Comparison of ENCODE assay signal across 24 mouse cellular contexts in genomic region chr4:148639455-148639854, GRCm38 (mm10). TPM values are rescaled to one million over a fixed set of nuclear protein-coding genes. Genes with fewer than 3 reads are reported as not detected.
A peak's percentile ranks its signal among the peaks of the same experiment; 100 is the strongest.
DNase-seq lines count a peak whose midpoint lies in the region; ATAC-seq and TF ChIP-seq lines count a peak whose summit lies in the region.
"Had no signal": no experiment of that assay in that cellular context is flagged by ENCODE, and none has a peak within 500 bp of the region (broad histone marks: within the 10 kb centered on the region; RNA-seq: fewer than 3 reads in every experiment).

No protein-coding gene starts in this region.

- WGBS in stomach, embryonic 15.5 days: 70% methylated on average over 2 of the region's 2 CpGs
- WGBS in stomach, postnatal 0 days: 74% methylated on average over 2 of the region's 2 CpGs
- 41% methylated on average over 2 of the region's 2 CpGs for WGBS in intestine, postnatal 0 days
- 32% methylated on average over 2 of the region's 2 CpGs for WGBS in small intestine, adult 2 months

- H3K9me3 ChIP-seq in stomach, embryonic 15.5 days: no peaks in the 10 kb centered on the region
- no peaks in the 10 kb centered on the region for H3K9me3 ChIP-seq in stomach, postnatal 0 days (ENCODE audit: control insufficient read depth, low read length)
- no peaks in the 10 kb centered on the region for H3K9me3 ChIP-seq in intestine, postnatal 0 days (ENCODE audit: control insufficient read depth)
- H3K9me3 ChIP-seq: embryonic facial prominence, embryonic 15.5 days; forebrain, embryonic 12.5 days; heart, embryonic 12.5 days; hindbrain, embryonic 15.5 days had no signal

- peaks cover 5% of the 10 kb centered on the region; the same call in 1 of the 2 replicates for H3K4me1 ChIP-seq in stomach, embryonic 15.5 days
- H3K4me1 ChIP-seq in stomach, postnatal 0 days (replicated peaks; ENCODE audit: control insufficient read depth, insufficient read depth): no peaks in the 10 kb centered on the region
- H3K4me1 ChIP-seq in intestine, postnatal 0 days (replicated peaks; ENCODE audit: control insufficient read depth, insufficient read depth, low read length): peaks cover 9% of the 10 kb centered on the region; the same call in 1 of the 2 replicates
- peaks cover 15% of the 10 kb centered on the region for H3K4me1 ChIP-seq in small intestine, adult 2 months (ENCODE audit: control insufficient read depth, insufficient read depth, insufficient read length, low read length)
- H3K4me1 ChIP-seq: hindbrain, embryonic 15.5 days had no signal

- intact Hi-C loops in heart, postnatal 25 days (cut with DNase I): no loop called here

- peak; percentile 56; the same call in 1 of the 2 replicates for ATAC-seq in stomach, embryonic 15.5 days (ENCODE audit: insufficient read depth, low FRiP score, low read depth)
- ATAC-seq in stomach, postnatal 0 days (ENCODE audit: low FRiP score, low TSS enrichment): no peak; the same call in 1 of the 2 replicates
- ATAC-seq in intestine, postnatal 0 days: peak; percentile 92
- ATAC-seq: forebrain, embryonic 16.5 days had no signal

- H3K4me2 ChIP-seq in stomach, embryonic 15.5 days: no peak overlapping the region
- no peak overlapping the region for H3K4me2 ChIP-seq in stomach, postnatal 0 days (replicated peaks; ENCODE audit: low read depth)
- 0 out of 2 replicates have a peak overlapping the region, but pooled peaks have one; percentile 6 for H3K4me2 ChIP-seq in intestine, postnatal 0 days (replicated peaks; ENCODE audit: low read depth)
- H3K4me2 ChIP-seq: embryonic facial prominence, embryonic 15.5 days; forebrain, embryonic 12.5 days; heart, embryonic 12.5 days; hindbrain, embryonic 15.5 days had no signal

- H3K36me3 ChIP-seq in stomach, embryonic 15.5 days: no peaks in the 10 kb centered on the region
- no peaks in the 10 kb centered on the region for H3K36me3 ChIP-seq in stomach, postnatal 0 days (ENCODE audit: control insufficient read depth, insufficient read depth, low read length)
- H3K36me3 ChIP-seq in intestine, postnatal 0 days (ENCODE audit: control insufficient read depth, insufficient read depth): no peaks in the 10 kb centered on the region
- H3K36me3 ChIP-seq in small intestine, adult 2 months (ENCODE audit: control insufficient read depth, insufficient read depth, low read length): no peaks in the 10 kb centered on the region
- H3K36me3 ChIP-seq: embryonic facial prominence, embryonic 15.5 days; forebrain, embryonic 12.5 days; heart, embryonic 12.5 days; hindbrain, embryonic 15.5 days had no signal

- H3K27me3 ChIP-seq in stomach, embryonic 15.5 days (replicated peaks): no peaks in the 10 kb centered on the region
- H3K27me3 ChIP-seq in stomach, postnatal 0 days (ENCODE audit: control insufficient read depth, insufficient read depth, low read length): no peaks in the 10 kb centered on the region
- no peaks in the 10 kb centered on the region for H3K27me3 ChIP-seq in intestine, postnatal 0 days (replicated peaks; ENCODE audit: control insufficient read depth, insufficient read depth, low read length)
- no peaks in the 10 kb centered on the region for H3K27me3 ChIP-seq in small intestine, adult 2 months (ENCODE audit: control insufficient read depth, insufficient read depth, low read length)
- H3K27me3 ChIP-seq: embryonic facial prominence, embryonic 15.5 days; heart, embryonic 12.5 days; hindbrain, embryonic 15.5 days had no signal

- peak; percentile 13; the same call in 1 of the 2 replicates for TF ChIP-seq POLR2A in small intestine, adult 2 months (IDR thresholded peaks at IDR 0.05; ENCODE audit: low read depth, low read length)

- TF ChIP-seq CTCF in stomach, postnatal 0 days (IDR thresholded peaks at IDR 0.05; ENCODE audit: low read depth): no peak
- TF ChIP-seq CTCF in intestine, postnatal 0 days (IDR thresholded peaks at IDR 0.05; ENCODE audit: low read depth): no peak
- no peak for TF ChIP-seq CTCF in small intestine, adult 2 months (IDR thresholded peaks at IDR 0.05; ENCODE audit: extremely low read depth, insufficient read length, insufficient replicate concordance, low read depth, low read length)

- no peak for TF ChIP-seq EP300 in stomach, postnatal 0 days (optimal IDR thresholded peaks at IDR 0.05)

- no peak overlapping the region for H3K9ac ChIP-seq in stomach, embryonic 15.5 days
- H3K9ac ChIP-seq in stomach, postnatal 0 days (ENCODE audit: low read length): no peak overlapping the region
- H3K9ac ChIP-seq in intestine, postnatal 0 days (ENCODE audit: low read depth, low read length): no peak overlapping the region
- H3K9ac ChIP-seq: embryonic facial prominence, embryonic 15.5 days; forebrain, embryonic 12.5 days; heart, embryonic 12.5 days; hindbrain, embryonic 15.5 days had no signal

- H3K4me3 ChIP-seq in stomach, embryonic 15.5 days (replicated peaks): no peak overlapping the region
- H3K4me3 ChIP-seq in stomach, postnatal 0 days (ENCODE audit: low read depth, low read length): no peak overlapping the region
- H3K4me3 ChIP-seq in intestine, postnatal 0 days (ENCODE audit: low read depth, low read length): no peak overlapping the region
- no peak overlapping the region for H3K4me3 ChIP-seq in small intestine, adult 2 months (ENCODE audit: low read depth, low read length)
- H3K4me3 ChIP-seq: embryonic facial prominence, embryonic 15.5 days; forebrain, embryonic 12.5 days; heart, embryonic 12.5 days; hindbrain, embryonic 15.5 days had no signal

- DNase-seq in stomach, postnatal 0 days (ENCODE audit: low spot score): no peak
- DNase-seq in heart, postnatal 25 days (ENCODE audit: low spot score): no peak
- no peak for DNase-seq in embryo, embryonic 10 days (ENCODE audit: low spot score)
- DNase-seq in right cerebral cortex, postnatal 36 days (ENCODE audit: low spot score in 2 of 2): no peak
- DNase-seq: adrenal gland, adult 8-10 months; adrenal gland, postnatal 36 days; cerebellum, adult 2 months; cerebellum, postnatal 10 days; embryo, embryonic 11 days; gastrocnemius, postnatal 10 days; heart, postnatal 36 days had no signal

- H3K27ac ChIP-seq in stomach, embryonic 15.5 days: no peak overlapping the region
- no peak overlapping the region for H3K27ac ChIP-seq in stomach, postnatal 0 days (replicated peaks)
- H3K27ac ChIP-seq in intestine, postnatal 0 days (ENCODE audit: low read depth, low read length): 0 out of 2 replicates have a peak overlapping the region, but pooled peaks have one; percentile 50
- H3K27ac ChIP-seq in small intestine, adult 2 months (ENCODE audit: insufficient read depth, low read depth, low read length): peak overlapping the region; percentile 87
- H3K27ac ChIP-seq: embryonic facial prominence, embryonic 15.5 days; forebrain, embryonic 12.5 days; hindbrain, embryonic 15.5 days had no signal

RNA-seq across cellular contexts. Expression of gene Gm572, which starts 3.7 kb away (rescaled TPM):
- polyA plus RNA-seq in stomach, embryonic 15.5 days (2015; fragmentation: Nextera tagmentation; extraction: Ambion mirVana): 0.09 TPM in 2 replicates
- polyA plus RNA-seq in stomach, postnatal 0 days (2015; fragmentation: Nextera tagmentation; extraction: Ambion mirVana): 0.10 and 0.16 TPM in 2 replicates
- not detected in 2 replicates for polyA plus RNA-seq in intestine, postnatal 0 days (2015; fragmentation: Nextera tagmentation; extraction: Ambion mirVana)
- polyA plus RNA-seq in small intestine, adult 2 months (2012; rRNA removed): 0.08 TPM in 1 of 2 replicates, not detected in the other
- 1 to 10 TPM; 4.9 to 5.3 TPM for total RNA-seq in heart, postnatal 25 days (2021)
- total RNA-seq: adrenal gland, adult 8-10 months; adrenal gland, postnatal 36 days; CH12.LX had no signal
- polyA plus RNA-seq: embryonic facial prominence, embryonic 11.5 days; embryonic facial prominence, embryonic 15.5 days; forebrain, embryonic 12.5 days; forebrain, embryonic 16.5 days; frontal cortex, adult 2 months; gonadal fat pad, adult 2 months; hindbrain, embryonic 11.5 days; hindbrain, embryonic 15.5 days had no signal

RNA-seq across cellular contexts. Expression of gene Tardbp, which starts 12.6 kb away (rescaled TPM):
- polyA plus RNA-seq in stomach, embryonic 15.5 days (2015; fragmentation: Nextera tagmentation; extraction: Ambion mirVana): 306 and 317 TPM in 2 replicates
- 99.8 and 106 TPM in 2 replicates for polyA plus RNA-seq in stomach, postnatal 0 days (2015; fragmentation: Nextera tagmentation; extraction: Ambion mirVana)
- 113 and 124 TPM in 2 replicates for polyA plus RNA-seq in intestine, postnatal 0 days (2015; fragmentation: Nextera tagmentation; extraction: Ambion mirVana)
- polyA plus RNA-seq in small intestine, adult 2 months (2012; rRNA removed): 6.7 and 7.7 TPM in 2 replicates
- 100 to 1,000 TPM; 123 to 135 TPM for total RNA-seq in heart, postnatal 25 days (2021)

RNA-seq across cellular contexts. Expression of gene Masp2, which starts 37.1 kb away (rescaled TPM):
- polyA plus RNA-seq in stomach, embryonic 15.5 days (2015; fragmentation: Nextera tagmentation; extraction: Ambion mirVana): 1.5 and 4.4 TPM in 2 replicates
- polyA plus RNA-seq in stomach, postnatal 0 days (2015; fragmentation: Nextera tagmentation; extraction: Ambion mirVana): 0.46 and 0.79 TPM in 2 replicates
- not detected in 2 replicates for polyA plus RNA-seq in intestine, postnatal 0 days (2015; fragmentation: Nextera tagmentation; extraction: Ambion mirVana)
- polyA plus RNA-seq in small intestine, adult 2 months (2012; rRNA removed): 0.16 and 1.7 TPM in 2 replicates
- under 1 TPM; 0.20 to 0.73 TPM for total RNA-seq in heart, postnatal 25 days (2021)
- polyA plus RNA-seq: embryonic facial prominence, embryonic 11.5 days had no signal

RNA-seq across cellular contexts. Expression of gene Srm, which starts 48.2 kb away (rescaled TPM):
- polyA plus RNA-seq in stomach, embryonic 15.5 days (2015; fragmentation: Nextera tagmentation; extraction: Ambion mirVana): 222 and 230 TPM in 2 replicates
- 109 and 113 TPM in 2 replicates for polyA plus RNA-seq in stomach, postnatal 0 days (2015; fragmentation: Nextera tagmentation; extraction: Ambion mirVana)
- polyA plus RNA-seq in intestine, postnatal 0 days (2015; fragmentation: Nextera tagmentation; extraction: Ambion mirVana): 49.3 and 50.5 TPM in 2 replicates
- 42.6 and 44.5 TPM in 2 replicates for polyA plus RNA-seq in small intestine, adult 2 months (2012; rRNA removed)
- 10 to 100 TPM; 16.6 to 16.8 TPM for total RNA-seq in heart, postnatal 25 days (2021)

Comparison
In these comparisons a context has a peak if more than half of its experiments do, and no peak if none do; other contexts are left out.
1. H3K27ac ChIP-seq: peak in intestine, postnatal 0 days (single experiment) and small intestine, adult 2 months (single experiment); none in stomach, embryonic 15.5 days (single experiment) and stomach, postnatal 0 days (single experiment).
2. RNA of gene Tardbp, which starts 12.6 kb away (polyA plus RNA-seq): 306 to 317 TPM in stomach, embryonic 15.5 days, 113 to 124 TPM in intestine, postnatal 0 days and 99.8 to 106 TPM in stomach, postnatal 0 days; 6.7 to 7.7 TPM in small intestine, adult 2 months; every median in the first group is over 10 times any median in the second.